Mouse (Mus musculus): ENCODE measurements around the gene Loxl3.

DNA sequence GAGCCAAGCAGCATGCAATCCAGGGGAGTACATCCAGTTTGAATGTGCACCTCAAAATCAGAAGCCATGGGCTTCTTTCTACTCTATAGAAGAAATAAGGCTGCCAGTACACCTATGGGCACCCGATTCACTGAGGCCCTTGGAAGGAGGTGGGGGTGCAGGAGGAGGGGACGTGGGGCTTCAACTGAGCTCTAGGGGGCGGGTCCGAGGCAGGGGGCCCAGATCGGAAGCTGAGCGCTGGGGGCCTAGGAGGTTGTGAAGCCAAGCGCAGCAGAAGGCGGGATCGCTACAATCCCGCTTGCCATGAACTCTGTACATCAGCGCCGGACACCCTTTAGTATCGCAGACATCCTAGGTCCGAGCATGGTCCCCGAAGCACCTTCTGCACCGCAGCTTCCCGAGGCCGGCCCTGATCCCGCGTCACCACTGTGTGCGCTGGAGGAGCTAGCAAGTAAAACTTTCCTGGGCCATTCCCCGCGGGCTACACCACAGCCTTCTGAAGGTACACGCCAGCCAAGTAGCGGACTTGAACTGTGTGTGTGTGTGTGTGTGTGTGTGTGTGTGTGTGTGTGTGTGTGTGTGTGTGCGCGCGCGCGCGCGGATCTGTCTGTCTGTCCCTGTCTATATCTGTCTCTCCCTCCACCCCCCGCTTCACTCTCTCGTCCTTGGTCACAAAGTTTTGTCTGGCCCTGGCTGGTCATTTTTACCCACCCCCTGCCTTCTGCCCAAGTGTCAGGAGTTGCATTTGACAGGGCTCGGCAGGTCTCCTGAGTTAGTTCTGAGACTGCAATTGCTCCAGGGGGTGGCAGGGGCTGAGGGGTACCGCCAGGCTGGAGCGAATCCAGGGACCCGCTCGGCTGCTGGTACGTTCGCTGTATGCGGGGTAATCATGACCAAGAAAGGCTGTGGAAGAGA, 52.4 kb downstream of the Loxl3 start, which contains the start of gene Lbx2:
- TF ChIP-seq CTCF (IDR thresholded peaks at IDR 0.05; ENCODE audit: low read depth) = no peak
- no peak for TF ChIP-seq EP300 (IDR thresholded peaks at IDR 0.05; ENCODE audit: low read depth)
